Comparison of ENCODE assay signal across 34 mouse cellular contexts in the genomic region with DNA sequence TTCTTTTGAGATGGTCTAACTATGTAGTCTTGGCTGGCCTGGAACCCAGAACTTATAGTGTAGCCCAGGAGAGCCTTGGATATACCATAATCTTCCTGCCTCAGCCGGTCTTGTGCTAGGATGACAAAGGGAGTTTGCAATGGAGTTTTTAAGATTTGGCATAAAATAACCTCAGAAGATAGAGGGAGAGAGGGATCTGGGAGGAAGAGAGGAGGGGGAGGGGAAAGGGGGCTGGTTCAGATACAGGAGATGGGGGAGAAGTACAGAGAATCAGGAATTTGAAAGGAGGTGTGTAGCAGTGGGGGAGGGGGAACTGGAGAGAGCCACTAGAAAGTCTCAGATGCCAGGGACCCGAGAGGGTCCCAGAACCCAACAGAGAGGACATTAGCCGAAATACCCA. TPM values are rescaled to one million over a fixed set of nuclear protein-coding genes. Genes with fewer than 3 reads are reported as not detected.
"Had no signal": no experiment of that assay in that cellular context is flagged by ENCODE, and none has a peak within 500 bp of the region (broad histone marks: within the 10 kb centered on the region; RNA-seq: fewer than 3 reads in every experiment).

No protein-coding gene starts in this region.

- H3K4me2 ChIP-seq: heart, embryonic 12.5 days; heart, embryonic 13.5 days; heart, embryonic 15.5 days; hindbrain, embryonic 12.5 days; hindbrain, embryonic 13.5 days; hindbrain, embryonic 14.5 days; hindbrain, embryonic 15.5 days; intestine, embryonic 15.5 days; kidney, embryonic 15.5 days had no signal

- DNase-seq: heart, postnatal 10 days; heart, postnatal 14 days; heart, postnatal 36 days; heart, postnatal 4 days; kidney, adult 11 months; kidney, adult 18-20 months; kidney, adult 2 months; kidney, adult 8-10 months; kidney, adult 9 months; kidney, postnatal 10 days; kidney, postnatal 14 days; kidney, postnatal 25 days; kidney, postnatal 36 days; kidney, postnatal 4 days; layer of hippocampus, adult 9-11 months; layer of hippocampus, postnatal 36 days had no signal

- H3K9ac ChIP-seq: heart, embryonic 12.5 days; heart, embryonic 13.5 days; heart, embryonic 15.5 days; hindbrain, embryonic 12.5 days; hindbrain, embryonic 13.5 days; hindbrain, embryonic 14.5 days; hindbrain, embryonic 15.5 days; intestine, embryonic 15.5 days; kidney, embryonic 15.5 days had no signal

- H3K9me3 ChIP-seq: heart, embryonic 10.5 days; heart, embryonic 12.5 days; heart, embryonic 13.5 days; heart, embryonic 15.5 days; hindbrain, embryonic 10.5 days; hindbrain, embryonic 12.5 days; hindbrain, embryonic 13.5 days; hindbrain, embryonic 15.5 days; intestine, embryonic 15.5 days; kidney, embryonic 15.5 days had no signal

- ATAC-seq: hindbrain, embryonic 16.5 days; hindbrain, postnatal 0 days; inflammation-experienced regulatory T-cells, adult 6 months; intestine, embryonic 15.5 days; intestine, embryonic 16.5 days; intestine, postnatal 0 days had no signal

- H3K36me3 ChIP-seq: heart, embryonic 10.5 days; heart, embryonic 12.5 days; heart, embryonic 13.5 days; heart, embryonic 15.5 days; hindbrain, embryonic 12.5 days; hindbrain, embryonic 15.5 days; intestine, embryonic 15.5 days had no signal

- H3K27ac ChIP-seq: heart, embryonic 10.5 days; heart, embryonic 13.5 days; heart, embryonic 15.5 days; hindbrain, embryonic 10.5 days; hindbrain, embryonic 12.5 days; hindbrain, embryonic 13.5 days; hindbrain, embryonic 14.5 days; hindbrain, embryonic 15.5 days; hindbrain, postnatal 0 days; intestine, embryonic 15.5 days; kidney, embryonic 15.5 days; kidney, postnatal 0 days; layer of hippocampus, adult 2 months had no signal

- H3K4me1 ChIP-seq: heart, embryonic 12.5 days; heart, embryonic 13.5 days; heart, embryonic 15.5 days; hindbrain, embryonic 10.5 days; hindbrain, embryonic 12.5 days; hindbrain, embryonic 13.5 days; hindbrain, embryonic 15.5 days; intestine, embryonic 15.5 days had no signal

- H3K4me3 ChIP-seq: heart, embryonic 10.5 days; heart, embryonic 12.5 days; heart, embryonic 13.5 days; heart, embryonic 15.5 days; hindbrain, embryonic 10.5 days; hindbrain, embryonic 12.5 days; hindbrain, embryonic 13.5 days; hindbrain, embryonic 15.5 days; intestine, embryonic 15.5 days; kidney, embryonic 15.5 days; layer of hippocampus, adult 2 months had no signal

- H3K27me3 ChIP-seq: heart, embryonic 12.5 days; heart, embryonic 13.5 days; heart, embryonic 15.5 days; hindbrain, embryonic 12.5 days; hindbrain, embryonic 13.5 days; hindbrain, embryonic 15.5 days; intestine, embryonic 15.5 days; kidney, embryonic 15.5 days had no signal

RNA-seq across cellular contexts. Expression of gene Plekhh2, which starts 7.7 kb away (rescaled TPM):
- polyA plus RNA-seq: inflammation-experienced regulatory T-cells, adult 6 months had no signal
